Mouse (Mus musculus) adrenal gland, postnatal 10 days (tissue): ENCODE measurements around the gene Acat3. TPM values are rescaled to one million over a fixed set of nuclear protein-coding genes. Genes with fewer than 3 reads are reported as not detected.
"Not testable (repeated sequence)": the region's sequence is repeated elsewhere in the genome, so short reads cannot be mapped to it uniquely, and the experiment has no call there.

Experiments used
- DNase-seq: peaks from one replicate; pipeline ENCODE4 v3.0.0; 2021; ENCODE audit warnings: mixed read lengths
- total RNA-seq, 2 experiments: library from RNA; stranded (reverse); gene quantifications; 2 replicates each; pipeline ENCODE4 v1.2.3; 2021

The Acat3 gene
- total RNA-seq, 2 experiments from 2014 or later: 9.1 to 18.7 TPM

- DNase-seq: no peak
These were observed 23.6 kb downstream of the Acat3 start for GRCm38 (mm10) chr17:12916588-12917380.

- DNase-seq: peak; percentile 98
These were observed 24.4 kb downstream of the Acat3 start, which contains the start of gene Mrpl18 for GRCm38 (mm10) chr17:12915881-12916583. TSS of gene Mrpl18 (minus strand) at chr17:12916345.

DNA sequence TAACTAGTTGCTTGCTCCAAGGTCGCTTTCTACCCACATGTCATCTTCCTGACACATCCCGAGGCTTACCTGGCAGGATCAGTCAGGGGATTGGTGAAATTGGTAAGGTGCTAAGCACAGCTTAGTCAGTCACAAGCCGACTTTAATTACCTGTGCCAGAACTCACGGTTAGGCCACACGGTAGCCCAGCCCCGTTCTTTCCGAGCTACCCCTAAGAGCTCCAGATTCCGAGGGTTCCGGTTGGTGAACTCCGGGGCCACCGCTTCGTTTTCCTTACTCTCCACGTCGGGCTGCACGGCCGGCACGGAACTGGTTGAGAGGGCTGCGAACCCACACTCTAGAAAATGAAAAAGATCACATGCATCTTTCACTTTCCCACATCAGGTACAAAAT, 24.9 kb downstream of the Acat3 start, which contains the start of gene Tcp1:
TSS of gene Tcp1 (plus strand) at position 214 of the 393 bp plus-strand sequence.
- peak; percentile 47 for DNase-seq

GRCm38 (mm10) chr17:12910391-12910790, 30.0 kb downstream of the Acat3 start:
- no peak for DNase-seq

- DNase-seq: no peak
These were observed 30.8 kb downstream of the Acat3 start, which contains the start of gene Pnldc1 for GRCm38 (mm10) chr17:12909361-12910280. TSS of gene Pnldc1 (minus strand) at chr17:12910230.

- DNase-seq: no peak
These were observed 34.0 kb downstream of the Acat3 start for GRCm38 (mm10) chr17:12906436-12906835.

DNA sequence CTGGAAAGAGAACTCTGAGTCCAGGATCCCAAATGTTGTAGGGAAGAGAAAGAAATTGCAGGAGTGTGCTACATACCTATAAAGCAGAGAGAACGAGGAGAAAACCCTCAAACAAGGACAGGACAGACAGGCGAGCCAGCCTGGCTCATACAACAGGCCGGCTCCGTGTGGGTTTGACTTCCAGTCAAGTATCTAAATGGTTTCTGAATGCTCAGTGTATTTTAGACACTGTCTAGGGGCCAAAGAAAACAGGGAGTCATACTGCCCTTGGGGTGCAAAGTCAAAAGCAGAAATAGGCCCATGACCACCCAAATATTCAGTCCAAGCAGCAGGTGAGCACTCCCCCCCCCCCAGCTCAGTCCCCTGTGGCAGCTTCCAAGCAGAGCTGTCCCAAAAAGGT, 34.6 kb downstream of the Acat3 start:
- no peak for DNase-seq

DNA sequence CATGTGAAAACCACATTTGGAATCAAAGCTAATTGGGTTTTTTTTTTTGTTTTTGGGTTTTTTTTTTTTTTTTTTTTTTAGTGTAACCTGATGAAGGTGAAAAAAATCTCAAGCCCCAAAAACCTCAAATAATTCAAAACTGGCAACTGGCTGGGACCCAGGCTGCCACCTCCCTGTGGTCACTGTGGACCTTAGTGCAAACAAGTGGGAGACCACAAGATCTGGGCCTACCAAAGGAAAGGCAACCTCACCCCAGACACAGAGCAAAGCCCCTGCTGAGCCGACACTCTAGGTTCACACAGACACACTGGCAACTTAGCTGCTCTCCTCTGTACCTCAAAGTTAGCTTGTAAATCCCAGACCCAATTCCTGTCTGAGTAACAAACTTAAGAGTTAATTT, 36.1 kb downstream of the Acat3 start:
- no peak for DNase-seq

GRCm38 (mm10) chr17:12903372-12904333, 36.7 kb downstream of the Acat3 start:
- no peak for DNase-seq

DNA sequence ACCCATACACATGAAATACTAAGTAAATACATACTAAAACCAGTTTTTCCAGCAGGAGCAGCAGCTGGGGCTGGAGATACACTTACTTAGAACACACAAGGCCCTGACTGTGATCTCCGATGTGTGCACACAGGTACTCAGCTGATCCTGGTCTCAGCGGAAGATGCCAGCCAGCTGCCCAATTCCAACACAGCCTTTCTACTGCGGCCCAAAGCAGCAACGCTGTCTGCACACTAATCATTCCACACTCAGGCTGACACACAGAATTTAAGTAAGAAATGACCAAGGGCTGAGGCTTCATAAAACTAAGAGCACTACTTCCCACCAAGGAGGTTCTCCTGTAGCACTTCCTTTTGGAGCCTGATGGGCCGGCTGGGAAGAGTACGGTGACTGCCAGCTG, 38.1 kb downstream of the Acat3 start:
- no peak for DNase-seq

GRCm38 (mm10) chr17:12898607-12899006, 41.8 kb downstream of the Acat3 start:
- DNase-seq: not testable (repeated sequence)

DNA sequence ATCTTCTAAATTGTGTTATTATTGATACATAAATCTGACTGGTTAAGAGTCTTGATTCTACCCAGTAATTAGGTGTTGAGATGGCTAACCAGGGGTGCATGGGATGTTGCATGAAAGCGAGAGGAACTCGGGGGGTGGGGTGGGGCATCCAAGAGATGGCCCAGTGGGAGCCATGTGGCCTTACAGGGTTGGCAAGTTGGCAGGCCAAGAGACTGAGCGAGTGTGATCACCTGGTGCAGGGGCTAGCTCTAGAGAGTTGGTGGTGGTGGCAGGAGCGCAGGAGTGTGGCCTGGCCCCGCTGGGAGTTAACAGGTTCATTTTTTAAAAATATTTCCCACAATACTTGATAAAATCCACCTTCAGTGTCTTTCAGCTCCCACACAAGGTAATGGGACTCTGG, 42.7 kb downstream of the Acat3 start:
- no peak for DNase-seq

GRCm38 (mm10) chr17:12892033-12892432, 48.4 kb downstream of the Acat3 start:
- no peak for DNase-seq

DNA sequence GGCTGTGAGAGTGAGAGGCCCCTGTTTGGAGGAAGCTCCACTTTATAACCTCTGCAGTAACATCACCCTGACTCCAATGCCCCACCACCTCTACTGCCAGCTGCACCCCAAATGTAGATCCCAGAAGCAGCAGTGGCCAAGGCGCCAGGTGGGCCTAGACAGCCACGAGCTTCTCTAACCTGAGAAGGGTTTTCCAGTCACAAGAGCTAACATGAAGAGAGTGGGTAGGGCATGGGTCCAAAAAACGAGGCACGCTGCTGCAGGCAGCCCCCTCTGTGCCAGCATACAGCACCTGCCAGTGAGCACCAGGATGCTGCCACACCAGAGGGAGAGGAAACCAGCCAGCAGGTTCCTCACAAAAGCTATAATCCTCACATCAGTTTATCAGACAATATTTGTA, 49.3 kb downstream of the Acat3 start:
- DNase-seq: no peak

- DNase-seq: peak; percentile 38
These were observed 53.2 kb downstream of the Acat3 start for GRCm38 (mm10) chr17:12887021-12887775.

- peak; percentile 27 for DNase-seq
These were observed 53.8 kb downstream of the Acat3 start for GRCm38 (mm10) chr17:12886620-12887019.

DNA sequence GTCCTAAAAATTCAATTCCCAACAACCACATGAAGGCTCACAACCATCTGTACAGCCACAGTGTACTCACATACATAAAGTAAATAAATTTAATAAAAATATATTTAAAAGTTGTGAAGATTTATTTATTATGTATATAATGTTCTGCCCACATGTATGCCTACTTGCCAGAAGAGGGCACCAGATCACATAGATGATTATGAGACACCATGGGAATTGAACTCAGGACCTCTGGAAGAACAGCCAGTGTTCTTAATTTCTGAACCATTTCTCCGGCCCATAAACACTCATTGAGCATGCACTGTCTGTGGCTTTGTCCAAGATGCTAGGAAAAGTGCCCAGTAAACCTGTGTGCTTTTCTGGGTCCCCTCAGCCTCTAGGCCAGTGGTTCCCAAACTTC, 59.2 kb downstream of the Acat3 start:
- DNase-seq: no peak

- peak; percentile 86 for DNase-seq
These were observed 60.2 kb downstream of the Acat3 start for GRCm38 (mm10) chr17:12880178-12880577.

- no peak for DNase-seq
These were observed 64.7 kb downstream of the Acat3 start, which contains the start of gene Mrgprh for GRCm38 (mm10) chr17:12875734-12876133. TSS of gene Mrgprh (plus strand) at chr17:12876034.
